Mouse (Mus musculus) CD8-positive naive resting alpha-beta T cell, adult 2 months (primary cell): ENCODE measurements around the gene Hrh2.

Source experiments
- DNase-seq, 2 experiments: peaks; one replicate each; pipeline ENCODE4 v3.0.0; 2022; ENCODE audit warnings: low read depth in 2 of 2, low spot score in 2 of 2

Hrh2 gene

DNA sequence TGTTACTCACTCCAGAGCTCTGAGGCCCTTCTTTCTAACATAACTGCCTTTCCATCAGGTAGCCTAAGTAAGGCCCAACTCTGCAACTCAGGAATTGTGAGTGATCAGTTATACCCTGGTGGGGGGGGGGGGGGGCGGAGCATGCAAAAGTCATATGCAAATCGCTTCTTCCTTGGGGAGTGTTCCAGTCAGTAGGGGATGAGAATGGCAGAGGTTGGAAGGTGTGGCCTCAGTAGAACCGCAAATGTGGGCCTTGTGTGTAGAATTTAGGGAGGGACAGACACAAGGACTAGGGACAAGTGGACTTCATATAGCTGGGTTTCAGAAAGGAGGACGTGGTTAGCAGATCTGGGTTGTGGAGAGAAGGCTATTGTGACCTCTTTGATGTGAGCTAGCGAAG lies 23.3 kb downstream of the Hrh2 start:
- DNase-seq: no peak

DNA sequence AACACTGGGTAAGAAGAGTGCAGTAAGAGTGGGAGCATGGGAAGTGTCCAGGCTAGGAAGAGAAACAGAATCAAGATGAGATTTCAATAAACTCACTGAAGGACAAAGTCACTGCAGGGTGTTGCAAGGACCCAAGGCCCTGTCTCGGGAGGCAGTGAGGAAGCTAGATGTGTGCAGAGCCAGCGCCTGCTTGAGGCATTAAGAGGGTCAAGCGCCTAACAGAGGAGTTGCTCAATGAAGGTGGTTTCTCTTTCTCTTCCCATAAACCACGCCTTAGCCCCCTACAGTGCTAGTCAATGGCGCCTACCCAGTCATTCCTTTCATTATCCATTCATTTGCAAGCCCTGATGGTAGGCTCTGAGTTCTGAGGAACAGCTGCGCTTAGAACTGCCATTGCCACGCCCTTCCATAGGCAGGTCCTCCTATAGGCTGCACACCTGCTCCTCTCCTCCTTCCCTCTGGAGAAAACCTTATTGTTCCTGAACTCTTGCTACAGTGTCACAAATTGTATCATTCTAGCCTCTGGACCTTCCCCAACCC lies 23.9 kb downstream of the Hrh2 start:
- no peak for DNase-seq

DNA sequence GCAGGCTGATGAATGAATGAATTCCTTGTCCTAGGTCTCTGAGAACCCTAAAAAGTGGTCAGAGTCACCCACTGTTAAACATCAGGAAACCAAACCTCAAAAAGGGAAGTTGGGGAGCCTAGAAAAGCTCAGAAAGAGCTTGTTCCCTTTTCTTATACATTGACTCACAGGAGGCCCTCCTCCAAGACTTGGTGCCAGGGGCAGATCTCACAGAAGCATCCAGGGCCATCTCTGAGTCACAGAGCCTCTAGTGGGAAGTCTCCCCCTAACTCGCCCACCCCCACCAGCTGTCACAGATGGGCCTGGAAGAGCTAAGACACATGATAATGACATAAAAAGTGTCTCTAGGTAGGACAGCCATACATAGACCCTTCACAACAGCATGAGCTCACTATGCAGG lies 26.4 kb downstream of the Hrh2 start:
- DNase-seq: no peak

DNA sequence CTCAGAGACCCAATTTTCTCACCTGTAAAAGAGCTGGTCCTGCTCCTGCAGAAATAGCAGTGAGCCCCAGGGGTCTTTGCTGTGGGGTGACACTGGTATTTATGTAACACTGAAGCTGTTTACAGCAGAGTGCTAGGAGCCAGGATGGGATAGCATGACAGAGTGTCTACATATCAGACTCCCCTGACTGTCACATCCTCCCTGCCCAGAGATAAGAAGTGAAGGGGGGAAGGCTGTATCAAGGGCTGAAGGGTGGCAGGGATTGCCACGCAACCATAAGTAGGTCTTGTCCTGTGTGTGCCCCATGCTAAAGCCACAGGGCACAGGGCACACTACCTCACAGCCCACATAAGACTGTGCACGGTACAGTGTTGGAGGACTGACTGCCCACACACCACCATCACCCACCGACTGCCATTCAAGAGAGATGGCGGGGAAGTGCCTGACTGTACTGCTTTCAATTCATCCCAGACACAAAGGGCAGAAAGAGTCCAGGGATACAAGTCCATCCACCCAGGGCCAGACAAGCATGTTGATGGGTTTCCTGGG lies 29.8 kb downstream of the Hrh2 start:
- no peak for DNase-seq

DNA sequence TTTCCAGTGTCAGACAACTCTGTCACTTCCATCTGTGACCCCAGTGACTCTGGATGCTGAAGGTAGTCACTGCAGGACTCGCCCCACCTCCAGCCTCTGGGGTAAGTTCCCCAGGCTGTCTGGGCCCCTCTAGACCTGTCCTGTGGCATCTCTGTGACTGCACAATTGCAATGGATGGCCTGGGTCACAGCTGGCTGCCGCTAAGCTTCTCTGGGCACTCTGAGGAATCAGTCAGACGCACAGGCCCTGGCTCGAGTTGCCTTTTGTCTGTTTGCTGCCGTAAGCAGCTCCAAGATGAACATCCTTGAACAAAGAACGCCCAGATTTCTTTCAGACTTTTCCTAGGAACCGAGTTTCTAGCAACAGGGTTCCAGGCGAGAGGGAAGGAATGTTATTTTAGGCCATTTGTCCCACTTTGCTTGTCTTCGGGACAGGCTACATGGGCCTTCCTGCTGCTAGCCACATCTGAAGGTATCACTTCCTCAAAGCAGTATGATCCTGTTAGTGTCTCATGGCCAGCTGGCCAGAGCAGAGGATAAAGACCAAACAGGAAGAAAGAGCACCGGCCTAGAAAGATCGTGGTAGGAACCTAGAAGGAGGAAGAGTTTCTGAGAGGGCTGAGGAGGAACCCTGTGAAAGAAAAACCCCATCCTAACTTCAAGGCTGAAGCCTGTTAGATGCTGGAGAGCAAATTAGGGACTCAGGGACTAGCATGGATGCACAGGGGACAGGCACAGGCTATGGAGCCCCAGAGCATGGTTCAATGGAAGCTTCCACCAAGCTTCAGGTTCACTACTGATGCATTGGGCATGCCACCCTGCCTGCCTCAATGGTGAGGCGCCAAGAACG lies 31.2 kb downstream of the Hrh2 start:
- no peak for DNase-seq

DNA sequence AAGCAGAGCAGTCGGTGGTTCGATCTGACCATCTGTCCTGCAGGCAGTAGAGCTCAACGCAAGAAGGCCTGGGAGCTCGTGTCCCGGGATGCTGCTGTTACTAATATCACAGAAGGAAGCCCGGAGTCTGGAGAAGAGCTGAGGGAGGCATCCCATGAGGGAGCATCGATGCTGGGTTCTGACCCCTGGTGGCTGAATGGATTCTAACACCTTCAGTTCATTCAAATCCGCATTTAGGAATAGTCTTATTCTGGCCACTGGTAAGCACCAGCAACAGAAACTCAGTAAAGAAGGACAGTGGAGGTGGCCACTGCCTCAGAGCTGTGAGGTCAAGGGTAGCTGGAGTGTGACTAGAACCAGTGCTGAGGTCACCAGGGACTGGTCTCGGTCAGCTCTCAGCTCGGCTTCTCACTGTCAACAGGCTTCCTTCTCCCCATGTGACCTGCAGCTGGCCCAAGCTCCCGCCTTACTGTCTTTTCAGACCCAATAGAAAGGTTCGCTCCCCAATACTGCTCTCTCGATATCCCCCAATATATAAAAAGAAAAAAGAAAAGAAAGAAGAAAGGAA lies 36.1 kb downstream of the Hrh2 start:
- no peak for DNase-seq

DNA sequence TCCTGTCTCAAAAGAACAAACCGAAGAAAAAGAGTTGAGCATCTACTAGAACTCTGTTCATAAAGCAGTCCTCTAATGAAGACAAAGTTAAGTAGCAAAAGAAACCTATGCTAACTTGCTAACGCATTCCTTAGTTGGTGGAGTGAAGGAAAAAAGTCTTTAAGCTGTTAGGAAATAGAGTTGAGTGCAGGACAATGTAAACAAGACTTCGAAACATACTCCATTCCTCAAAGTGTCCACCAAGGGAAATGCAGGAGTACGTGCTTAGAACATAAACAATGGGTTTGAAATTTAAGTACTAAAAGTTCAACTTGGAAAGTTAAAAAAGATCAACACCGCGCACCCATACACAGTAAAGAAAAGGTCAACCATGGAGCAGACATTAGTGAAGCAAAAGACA lies 38.2 kb downstream of the Hrh2 start:
- no peak for DNase-seq

DNA sequence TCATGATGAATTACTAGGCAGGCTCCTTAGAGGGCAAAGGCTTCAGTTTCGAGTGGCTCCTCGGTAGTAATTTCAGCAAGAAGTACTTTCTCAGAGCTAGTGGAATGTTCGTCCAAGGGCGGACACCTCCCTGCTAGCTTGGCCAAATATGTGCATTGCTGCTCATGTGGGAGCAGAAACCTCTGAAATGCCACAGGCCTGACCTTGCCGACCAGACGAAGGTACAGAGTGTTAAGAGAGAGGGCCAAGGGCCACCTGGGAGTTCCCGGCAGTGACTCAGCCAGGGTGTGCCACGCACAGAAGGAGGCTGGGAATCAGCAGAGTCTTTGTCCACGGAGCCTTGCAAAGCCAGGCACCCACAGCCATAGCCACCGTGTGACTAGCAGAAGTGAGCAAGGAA lies 39.9 kb downstream of the Hrh2 start:
- no peak for DNase-seq

DNA sequence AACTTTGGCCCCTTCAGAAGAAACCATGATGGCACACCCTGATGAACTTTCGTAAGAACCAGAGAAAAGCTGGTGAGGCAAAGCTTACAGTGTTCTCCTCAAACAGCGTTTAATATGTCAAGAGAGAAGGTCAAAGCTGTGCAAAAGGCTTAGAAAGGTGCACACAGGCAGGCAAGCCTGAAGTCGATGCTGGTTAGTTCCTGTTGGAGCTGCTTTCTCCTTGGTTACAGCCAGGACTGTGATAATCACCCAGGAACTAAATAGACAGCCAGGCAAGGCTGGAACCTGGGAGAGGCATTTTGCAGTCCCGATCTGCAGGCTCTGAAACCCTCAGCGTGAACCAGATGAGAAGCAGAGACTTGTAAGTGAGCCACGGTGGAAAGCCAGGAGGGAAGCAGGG lies 45.6 kb downstream of the Hrh2 start:
- DNase-seq: no peak

DNA sequence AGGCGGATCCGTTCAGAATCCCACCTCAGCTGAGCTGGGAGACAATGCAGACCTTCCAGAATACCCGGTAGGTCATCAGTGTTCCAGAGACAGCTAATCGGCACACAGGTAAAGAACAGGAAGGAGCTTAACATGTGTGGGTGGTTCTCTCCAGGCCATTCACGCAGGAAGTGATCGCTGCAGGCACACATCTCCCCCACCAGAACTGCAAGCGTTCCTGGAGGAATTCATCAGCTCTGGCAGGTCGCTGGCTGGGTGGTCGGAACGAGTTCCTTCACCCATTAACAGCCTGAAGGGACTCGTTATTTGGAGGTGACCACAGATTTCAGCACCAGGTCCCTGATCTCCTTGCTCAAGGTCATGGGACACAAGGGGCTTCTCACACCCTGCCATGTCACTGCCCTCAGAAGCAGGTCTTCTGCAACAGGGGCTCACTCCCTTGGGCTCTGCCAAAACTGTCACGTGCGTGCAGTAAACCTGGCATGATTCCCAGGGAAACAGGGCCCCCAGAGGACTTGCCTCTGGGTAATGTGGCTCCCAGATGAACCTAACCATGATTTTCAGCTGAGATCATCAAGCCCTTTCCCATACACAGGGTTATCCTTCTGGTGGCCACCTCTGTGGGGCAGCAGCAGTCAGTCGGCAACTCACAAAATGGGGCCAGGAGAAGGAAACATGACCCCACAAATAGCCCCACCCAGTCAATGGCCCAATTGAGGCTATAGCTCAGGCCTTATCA lies 46.8 kb downstream of the Hrh2 start:
- DNase-seq: no peak

DNA sequence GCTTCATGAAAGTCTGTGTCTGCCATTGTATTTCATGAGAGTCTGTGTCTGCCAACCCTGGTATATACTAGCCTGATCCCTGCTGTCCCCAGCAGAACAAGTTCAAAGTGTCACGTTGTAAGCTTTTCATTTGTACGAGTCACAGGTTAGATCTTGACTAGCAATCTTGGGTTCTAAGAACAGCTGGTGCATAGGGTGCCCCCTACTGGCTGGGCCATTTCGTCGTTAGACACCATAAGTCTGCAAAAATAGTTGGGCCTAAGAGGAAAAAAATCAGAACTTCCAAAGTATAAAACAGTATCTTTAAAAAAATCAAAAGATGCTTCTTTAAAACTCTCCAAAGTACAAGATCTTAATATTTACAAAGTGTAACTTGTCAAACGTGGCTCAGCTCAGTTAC lies 50.5 kb downstream of the Hrh2 start:
- peak; percentile 18 to 55 for DNase-seq

DNA sequence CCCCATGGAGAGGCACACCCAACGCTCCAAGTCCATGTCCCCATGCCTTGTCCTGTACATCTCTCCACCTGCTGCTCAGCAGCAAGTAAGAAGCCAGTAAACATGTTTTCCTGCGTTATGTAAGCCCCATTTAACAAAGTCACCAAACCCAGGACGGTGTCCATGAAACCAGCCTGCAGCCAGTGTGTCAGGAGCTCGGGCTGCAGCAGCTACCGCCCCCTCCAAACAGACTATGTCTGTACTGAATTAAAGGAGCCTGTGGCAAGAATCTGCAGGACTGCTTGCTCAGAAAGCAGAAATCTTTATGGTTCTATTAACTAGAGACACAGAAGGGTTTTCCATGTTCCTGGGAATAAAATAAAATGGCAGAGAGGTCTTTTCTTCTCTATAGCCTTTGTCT lies 53.3 kb downstream of the Hrh2 start:
- DNase-seq: no peak

DNA sequence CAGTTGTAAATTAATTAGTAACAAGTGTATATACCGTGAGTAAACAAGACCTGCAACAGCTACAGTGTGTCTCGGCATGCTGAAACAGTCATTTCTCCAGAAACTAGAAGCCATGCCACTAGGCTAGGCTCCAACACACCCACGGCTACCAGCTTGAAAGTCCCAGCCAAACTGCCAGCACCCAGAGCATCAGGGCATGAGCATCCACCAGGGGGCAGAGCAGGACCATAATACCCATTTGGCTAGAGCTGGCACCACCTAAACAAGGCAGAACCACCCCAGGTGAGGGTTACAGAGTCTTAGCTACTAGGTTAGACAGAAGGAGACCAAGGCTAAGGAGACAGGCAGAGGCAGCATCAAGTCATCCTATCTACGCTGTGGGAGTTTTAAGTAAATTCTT lies 55.6 kb downstream of the Hrh2 start:
- DNase-seq: peak; percentile 18 to 22

DNA sequence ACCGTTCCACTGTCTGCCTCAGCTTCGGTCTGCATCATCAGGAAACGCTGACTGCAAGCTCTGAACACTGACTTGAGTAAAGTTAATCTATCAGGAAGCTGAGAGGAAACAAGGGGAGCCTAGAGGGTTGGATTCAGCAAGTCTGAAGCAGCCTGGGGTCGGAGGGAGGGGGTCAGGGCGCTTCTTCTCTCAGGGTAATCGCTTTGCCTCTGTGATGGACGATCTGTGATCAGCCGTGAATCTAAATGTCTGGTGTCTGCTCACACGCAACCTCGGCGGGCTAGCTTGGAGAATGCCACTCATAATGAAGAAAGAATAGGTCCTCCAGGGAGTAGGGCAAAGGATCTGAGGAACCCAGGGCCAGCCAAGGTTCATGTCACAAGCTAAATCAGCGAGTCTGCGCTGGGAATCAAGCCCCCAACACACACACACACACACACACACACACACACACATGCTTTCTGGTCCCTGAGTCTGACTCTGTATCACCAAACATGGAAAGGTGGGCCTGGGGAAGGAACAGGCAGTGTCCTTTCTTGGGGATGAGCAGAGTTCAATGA lies 56.6 kb downstream of the Hrh2 start:
- no peak for DNase-seq

DNA sequence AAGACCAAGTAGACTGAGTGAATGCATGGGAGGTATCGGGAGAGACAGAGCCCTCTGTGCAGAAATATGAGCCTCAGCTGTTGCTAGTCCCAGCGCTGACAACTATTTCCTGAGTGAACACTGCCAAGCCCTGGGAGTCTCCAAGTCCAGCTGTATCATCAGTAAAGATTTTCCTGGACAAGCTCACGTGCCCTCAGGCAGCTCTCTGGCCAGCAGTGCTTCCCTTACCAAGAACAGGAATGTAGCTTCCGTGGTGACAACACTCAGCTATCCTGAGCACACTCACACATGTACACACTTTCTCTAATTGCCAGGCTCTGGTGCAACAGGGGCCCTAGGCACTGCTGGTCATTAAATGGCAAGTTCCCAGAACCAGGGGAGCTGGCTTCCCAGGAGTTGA lies 57.1 kb downstream of the Hrh2 start:
- DNase-seq: no peak

DNA sequence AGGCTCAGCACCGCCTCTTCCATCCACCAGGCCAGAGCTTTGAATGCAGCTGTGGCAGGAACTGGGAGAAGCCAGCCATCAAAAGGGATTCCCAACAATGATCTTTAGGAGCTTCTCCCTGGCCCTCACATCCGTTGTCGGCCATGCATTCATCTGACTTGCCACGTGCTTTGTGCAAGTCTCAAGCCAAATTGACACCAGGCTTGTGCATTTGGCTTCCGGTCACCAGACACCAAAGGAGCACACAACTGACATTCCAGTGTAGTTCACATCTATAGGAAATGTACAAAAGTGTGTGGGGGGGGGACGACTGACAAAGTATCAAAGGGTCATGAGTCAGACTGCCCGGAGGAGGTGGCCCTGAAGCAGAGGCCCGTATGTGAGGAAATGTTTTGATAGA lies 58.4 kb downstream of the Hrh2 start:
- DNase-seq: no peak

DNA sequence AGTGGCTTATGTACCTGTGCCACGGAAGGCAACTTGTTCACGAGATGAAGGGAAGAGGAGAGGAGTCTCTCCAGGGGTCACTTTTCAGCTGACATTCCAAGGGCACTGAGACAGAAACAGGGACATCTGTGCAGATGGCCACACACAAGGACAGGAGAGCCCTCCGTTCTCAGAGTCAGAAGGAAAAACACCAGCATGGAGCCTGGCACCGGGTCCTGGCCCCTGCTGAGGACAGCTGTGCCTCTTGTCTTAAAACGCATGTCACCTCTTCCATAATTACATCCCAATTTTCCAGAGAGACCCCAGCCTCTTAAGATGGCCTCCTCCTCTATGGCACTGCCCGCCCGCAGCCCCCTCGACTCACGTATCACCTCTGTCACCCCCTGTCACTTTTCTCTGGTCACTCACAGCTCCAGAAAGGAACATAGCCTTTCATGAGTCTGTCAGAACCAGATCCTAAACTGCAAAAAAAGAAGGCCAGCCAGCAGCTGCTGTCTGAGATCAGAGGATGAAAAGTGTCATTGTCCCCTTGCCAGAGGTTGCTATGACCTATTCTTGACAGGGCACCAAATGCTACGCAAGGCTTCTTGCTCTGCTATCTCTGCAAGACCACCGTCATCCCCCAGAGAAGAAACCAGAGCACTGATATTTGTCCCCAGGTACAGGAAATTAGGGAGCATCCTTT lies 59.8 kb downstream of the Hrh2 start:
- DNase-seq: no peak

DNA sequence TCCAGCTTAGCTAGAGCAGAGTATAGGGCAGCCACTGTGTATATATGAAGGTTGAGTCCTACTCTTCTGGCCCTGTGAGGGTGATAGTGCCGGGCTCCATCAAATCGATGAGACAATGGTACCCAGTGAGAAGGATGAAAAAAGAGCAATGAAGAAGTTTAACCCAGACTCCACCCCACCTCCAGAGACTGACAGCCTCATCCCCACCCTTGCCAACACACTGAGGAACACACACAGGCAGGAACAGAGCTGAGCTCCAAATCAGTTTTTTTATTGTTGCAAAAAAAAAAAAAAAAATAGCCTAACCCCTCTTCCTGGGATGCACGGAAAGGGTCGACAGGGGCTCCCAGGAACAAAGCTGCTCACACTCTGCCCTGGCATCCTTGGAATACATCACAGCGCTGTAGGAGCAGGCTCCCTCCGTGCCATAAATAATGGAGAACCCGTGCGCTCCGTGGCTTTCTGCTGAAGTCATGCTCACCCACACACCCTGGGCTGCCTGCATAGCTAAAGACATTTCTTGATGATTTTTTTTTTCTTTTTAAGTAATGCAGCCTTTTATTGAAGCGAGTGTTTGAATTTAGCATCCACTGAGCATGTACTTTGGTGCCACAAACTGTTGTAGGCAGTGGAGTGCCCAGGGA lies 65.8 kb downstream of the Hrh2 start:
- no peak for DNase-seq

DNA sequence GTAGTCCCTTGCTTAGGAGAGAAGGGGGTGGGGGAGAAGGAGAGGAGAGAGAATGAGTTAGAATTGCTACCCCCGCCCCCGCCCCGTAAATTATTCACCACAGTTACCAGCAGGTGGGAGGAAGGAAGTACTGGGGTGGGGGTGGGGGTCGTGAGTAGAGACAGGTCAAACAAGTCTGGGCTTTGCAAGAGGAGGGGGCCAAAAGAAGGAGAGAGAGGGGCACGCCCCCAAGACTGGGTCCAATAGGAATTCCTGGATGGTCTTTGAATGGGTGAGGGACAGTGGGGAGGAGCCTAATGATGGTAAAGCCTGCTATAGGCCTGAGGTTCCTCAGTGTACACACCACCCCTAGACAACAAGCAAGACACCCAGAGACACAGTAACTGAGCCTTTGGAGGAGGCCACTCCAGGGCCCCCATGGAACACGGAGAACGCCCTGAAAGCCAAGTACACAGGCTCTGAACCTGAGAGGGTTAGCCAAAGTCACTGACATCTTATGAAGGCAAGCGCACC lies 66.4 kb downstream of the Hrh2 start:
- no peak for DNase-seq

DNA sequence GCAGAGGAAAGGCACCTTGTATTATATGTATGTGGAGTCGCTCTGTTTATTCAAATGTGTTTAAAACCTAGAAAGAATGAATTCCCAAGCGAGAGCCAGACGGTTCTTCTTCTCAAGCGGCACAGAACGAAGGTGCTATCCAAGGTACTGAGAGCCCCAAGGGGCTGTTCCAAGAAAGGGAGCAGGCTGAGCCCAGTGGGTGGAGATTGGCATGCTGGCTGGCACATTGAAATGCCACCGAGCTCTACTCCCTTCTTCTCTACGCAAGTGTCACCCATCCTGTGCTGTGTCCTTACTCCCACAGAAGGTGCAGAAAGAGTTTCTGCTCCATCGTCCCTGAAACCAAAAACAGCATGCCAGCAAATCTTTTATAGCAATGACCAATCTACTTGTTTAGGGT lies 68.4 kb downstream of the Hrh2 start:
- DNase-seq: no peak
